Mouse (Mus musculus) cerebral cortex, adult 2 months (tissue): ENCODE data around the gene Gm21969.

Experiments
- WGBS: fragments of 180-500 bp; shearing (Covaris S2); methylation state at CpG from one replicate; pipeline ENCODE4 v1.1.7; 2018; 5-methylcytosine and 5-hydroxymethylcytosine counted together

Gm21969 gene

DNA sequence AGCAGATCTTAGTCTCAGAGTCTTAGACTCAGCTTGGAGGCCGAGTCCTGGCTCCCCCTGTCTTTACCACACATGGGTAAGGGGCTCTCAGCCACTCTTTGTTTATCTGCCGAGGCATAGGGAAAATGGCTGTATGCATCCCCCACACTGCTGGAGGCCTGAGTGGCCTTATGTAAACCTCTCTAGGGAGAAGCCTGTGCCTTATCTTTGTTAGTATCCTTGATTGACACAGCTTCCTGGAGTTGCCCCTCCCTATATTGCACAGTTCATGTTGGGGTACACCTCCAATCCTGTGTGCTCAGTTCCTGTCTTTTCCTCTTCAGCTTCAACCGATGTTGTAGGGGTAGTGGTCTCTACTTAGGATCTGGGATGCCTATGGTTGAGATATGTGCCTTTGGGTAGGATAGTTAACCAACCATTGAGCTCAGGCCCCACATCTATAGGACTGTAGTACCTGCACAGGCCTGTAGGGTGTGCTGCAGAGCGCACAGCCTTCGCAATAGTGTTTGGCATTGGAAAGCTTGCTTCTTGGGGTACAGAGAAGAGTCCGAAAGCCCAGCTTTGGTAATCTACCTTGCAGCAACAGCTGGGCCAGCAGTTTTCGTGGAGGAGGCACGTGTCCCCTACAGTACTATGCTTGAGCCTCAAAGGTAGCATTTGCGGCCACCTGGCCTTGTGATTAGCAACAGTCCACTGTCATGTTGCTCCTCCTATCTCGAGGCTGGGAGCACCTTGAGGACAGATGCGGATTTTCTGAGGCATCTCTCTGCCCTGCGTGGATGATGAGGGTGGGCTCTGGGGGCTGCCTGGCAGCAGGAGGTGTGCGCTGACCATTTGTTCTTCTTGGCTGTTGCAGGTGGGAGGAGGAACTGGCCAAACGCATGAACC is at the start of gene Gm21969:
Gene Gm21969, plus strand, starts transcription at position 830 of the 888 bp plus-strand sequence.
- WGBS, result 59% methylated on average over 14 of the region's 14 CpGs

DNA sequence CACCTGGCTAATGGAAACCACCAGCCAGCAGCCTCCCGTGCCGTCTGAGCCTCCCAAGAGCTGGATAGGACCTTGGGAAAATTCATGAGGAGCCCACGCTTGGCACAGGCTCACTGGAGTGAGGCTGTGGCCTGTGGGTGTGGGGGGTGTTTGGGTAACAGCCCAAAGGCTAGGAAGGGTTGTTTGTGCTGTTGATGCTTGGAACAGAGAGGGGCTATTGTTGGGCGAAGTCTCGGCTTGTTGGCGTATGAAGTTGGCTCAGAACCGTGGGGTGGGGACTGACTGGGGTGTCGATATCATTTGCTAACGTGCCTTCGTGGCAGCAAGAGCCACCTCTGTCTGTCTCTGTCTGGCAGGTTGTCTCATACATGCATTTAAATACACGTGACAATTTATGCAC is 47.8 kb upstream of the Gm21969 start:
- 69% methylated on average over 11 of the region's 11 CpGs for WGBS

DNA sequence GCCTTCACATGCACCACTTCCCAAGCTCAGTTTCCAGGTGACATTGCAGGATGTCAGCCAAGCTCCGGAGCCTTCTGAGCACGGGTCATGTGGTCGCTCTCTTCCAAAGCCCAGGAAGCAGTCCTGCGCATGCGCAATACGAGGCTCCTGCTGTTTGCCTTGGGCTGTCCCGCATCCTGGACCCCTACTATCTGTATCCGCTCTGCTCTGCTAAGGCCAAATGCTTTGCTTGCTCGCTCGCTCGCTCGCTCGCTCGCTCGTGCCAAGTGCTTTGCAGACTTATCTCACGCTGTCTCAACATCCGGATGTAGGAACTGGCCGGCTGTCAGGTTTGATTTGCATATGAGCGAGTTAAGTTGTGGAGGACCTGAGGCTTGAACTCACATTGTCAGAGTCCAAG is 47.0 kb upstream of the Gm21969 start:
- WGBS, result 60% methylated on average over 19 of the region's 19 CpGs

DNA sequence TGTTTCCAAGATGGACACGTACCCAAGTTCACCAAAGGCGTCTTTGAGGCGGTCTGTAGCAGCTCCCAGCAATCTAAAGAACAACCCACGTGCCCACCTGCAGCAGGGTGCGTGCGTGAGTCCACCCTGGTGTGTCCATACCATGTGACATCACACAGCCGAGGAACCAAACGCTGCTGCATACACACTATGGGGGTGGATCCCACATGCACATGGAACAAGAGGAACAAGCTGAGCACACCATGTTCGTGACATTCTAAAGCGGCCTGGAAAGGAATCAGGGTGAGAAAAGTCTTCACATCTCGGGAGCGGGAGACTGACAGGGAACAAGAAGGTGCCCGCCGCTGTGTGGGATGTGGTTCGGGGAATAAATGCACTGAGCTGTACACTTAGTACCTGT is 34.6 kb upstream of the Gm21969 start:
- WGBS, result 66% methylated on average over 15 of the region's 15 CpGs

DNA sequence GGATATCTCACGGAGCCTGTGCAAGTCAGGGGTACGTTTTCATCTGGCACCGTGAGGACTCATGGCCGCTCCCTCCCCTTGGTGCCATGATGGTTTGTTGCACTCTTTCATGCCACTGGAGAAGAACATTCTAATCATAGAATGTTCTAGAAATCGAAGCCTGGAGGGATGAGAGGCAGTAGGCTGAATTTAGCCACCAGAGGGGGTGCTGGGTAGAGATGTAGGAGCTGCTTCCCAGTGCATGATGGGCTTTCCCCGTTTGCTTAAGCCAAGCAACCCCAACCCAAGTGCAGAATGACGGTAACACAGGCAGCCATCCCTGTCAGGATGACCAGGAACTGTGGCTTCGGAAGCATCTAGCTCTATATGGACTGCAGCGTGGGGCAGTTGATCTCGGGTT is 32.2 kb upstream of the Gm21969 start:
- 69% methylated on average over 10 of the region's 10 CpGs for WGBS

DNA sequence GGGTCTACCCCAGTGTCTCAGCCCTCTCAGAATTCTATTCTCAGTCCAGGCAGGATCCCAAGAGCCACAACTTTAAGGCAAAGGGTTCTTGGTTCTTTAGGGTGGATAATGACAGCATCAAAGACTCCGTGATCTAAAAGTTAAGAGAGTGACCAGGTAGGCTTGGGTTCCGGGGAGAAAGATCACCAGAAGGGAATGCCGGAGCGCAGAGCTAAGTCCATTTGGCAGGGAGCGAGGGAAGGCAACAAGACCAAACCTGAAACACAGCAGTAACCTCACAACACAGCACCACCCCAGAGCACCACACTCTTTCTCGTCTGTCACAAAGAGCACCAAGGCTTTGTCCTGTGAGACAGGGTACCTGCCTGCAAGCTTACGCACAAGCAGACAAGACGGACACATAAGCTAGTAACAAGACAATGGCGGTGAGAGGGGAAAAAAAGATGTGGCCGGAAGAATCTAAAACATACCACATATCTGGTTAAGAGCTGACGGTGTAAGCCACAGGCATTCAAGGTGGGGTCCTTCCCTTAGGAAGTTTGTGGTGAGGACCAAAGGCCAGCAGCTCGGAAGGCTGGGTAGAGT is 30.0 kb upstream of the Gm21969 start:
- WGBS, result 95% methylated on average over 12 of the region's 12 CpGs

DNA sequence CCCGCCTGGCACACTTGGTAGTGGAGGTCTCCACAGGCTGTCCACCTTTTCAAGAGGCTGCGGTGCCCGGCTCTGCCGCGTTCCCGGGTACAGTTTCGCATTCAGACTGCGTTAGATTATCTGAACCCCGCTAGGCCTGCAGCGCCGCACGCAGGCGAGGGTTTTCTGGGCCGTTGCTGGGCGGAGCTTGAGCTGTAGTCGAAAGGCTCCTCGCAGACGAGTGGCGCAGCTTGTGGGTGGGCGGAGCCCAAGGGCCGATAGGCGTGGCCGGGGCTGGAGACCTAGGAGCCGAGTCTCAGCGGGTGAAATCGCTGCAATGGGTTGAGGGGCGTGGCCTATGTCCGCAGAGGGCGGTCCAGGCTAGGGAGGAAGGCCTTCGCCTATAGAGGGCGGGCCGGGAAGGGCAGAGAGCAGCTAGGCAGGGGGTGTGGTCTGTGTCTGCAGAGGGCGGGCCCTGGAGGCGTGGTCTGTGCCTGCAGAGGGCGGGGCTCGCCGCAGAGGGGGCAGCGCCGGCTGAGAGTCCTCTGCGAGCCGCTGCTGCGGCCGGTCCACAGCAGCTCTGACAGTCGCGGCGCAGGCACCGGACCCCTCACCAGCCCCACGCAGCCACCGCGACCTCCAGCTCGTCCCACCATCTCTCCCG is 28.7 kb upstream of the Gm21969 start:
- WGBS, result under 1% methylated on average over 40 of the region's 52 CpGs

DNA sequence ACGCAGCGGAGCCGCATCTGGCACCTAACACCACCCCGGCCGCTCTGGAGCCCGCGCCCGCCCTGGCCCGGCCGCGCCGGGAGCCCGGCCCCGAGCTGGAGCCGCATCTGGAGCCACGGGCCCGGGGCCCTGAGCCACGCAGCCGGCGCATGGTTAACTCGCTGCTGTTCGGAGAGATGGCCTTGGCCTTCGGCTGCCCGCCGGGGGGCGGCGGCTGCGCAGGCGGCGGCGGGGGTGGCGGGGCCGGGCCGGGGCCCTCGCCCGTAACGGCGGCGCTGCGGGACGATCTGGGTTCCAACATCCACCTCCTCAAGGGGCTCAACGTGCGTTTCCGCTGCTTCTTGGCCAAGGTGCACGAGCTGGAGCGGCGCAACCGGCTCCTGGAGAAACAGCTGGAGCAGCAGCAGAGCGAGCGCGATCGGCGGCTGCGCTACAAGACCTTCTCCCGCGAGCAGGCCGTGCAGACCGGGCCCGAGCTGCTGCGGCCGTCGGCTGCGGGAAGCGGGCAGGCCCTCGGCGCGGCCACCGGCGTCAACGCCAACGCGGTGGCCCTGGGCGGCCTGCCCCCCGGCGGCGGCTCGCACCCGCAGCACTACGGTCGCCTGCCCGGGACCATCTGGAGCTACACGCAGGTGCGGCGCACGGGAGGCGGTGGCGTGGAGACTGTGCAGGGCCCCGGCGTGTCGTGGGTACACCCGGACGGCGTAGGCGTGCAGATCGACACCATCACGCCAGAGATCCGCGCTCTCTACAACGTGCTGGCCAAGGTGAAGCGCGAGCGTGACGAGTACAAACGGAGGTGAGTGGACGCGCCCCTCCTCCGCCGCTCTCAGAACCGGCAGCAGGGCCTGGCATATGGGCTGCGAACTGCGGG is 27.9 kb upstream of the Gm21969 start:
- WGBS, result under 1% methylated on average over 111 of the region's 111 CpGs

DNA sequence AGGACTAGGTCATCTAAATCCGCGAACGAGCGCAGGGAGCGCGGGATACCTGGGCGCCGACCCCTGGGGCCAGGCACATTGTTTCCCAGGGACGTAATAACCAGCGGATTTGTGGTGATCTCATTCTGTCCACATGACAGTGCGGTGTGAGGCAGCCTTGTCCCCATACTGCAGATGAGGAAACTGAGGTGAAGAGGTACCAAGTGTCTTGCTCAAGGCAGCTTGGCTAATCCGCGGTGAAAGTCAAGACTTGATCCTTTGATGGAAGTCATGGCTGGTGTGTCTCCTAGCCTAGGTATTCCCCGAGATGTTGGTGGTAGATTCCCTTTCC is 27.3 kb upstream of the Gm21969 start:
- WGBS, result 7% methylated on average over 14 of the region's 14 CpGs

DNA sequence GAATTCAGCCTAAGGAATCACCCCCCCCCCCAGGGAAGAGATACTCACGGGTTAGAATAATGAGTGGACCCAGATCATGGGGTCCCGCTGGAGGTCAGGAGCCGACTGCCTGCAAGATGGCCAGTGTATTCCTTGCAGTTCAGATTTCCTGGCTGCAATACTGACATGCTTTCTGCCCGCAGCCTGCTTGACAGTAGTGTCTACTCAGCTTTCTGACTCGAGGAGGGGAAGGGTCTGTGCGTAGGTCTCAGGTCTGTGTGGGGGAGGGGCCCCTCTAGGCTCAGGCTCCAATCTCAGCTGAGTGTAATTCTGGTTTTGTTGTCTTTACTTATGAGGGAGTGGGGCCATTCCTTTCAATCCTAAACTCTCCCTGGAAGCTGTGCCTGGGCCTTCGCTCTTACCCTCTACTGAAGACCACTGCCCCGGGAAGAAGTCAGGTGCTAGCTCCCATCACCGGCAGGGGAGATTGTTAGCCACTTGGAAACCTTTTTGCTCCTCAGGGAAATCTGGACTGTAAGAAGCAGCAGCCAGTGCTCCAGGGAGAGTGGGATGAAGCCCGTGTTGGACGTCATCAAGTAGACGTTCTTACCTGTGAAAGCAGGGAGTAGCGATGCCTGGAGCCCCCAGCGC is 26.6 kb upstream of the Gm21969 start:
- 44% methylated on average over 14 of the region's 14 CpGs for WGBS

DNA sequence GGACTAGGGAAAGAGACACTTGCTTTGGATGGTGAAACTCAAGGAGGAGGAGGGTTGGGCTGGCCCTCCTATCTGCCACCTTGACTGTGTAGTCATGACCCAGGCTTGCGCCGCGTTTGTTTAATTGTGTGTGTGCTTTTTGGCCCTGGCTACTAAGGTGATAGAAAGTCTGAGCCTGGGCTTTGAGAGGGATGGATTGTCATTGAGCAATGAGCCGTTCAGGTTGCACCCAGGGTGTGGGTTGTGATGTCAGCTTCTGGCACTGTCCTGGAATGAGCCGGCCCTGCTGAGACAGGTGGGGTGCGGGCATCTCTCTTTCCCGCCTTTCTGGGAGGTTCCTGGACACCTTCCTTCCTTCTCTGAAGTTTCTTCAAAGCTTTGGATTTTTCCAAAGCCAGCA is 26.0 kb upstream of the Gm21969 start:
- 69% methylated on average over 7 of the region's 7 CpGs for WGBS

DNA sequence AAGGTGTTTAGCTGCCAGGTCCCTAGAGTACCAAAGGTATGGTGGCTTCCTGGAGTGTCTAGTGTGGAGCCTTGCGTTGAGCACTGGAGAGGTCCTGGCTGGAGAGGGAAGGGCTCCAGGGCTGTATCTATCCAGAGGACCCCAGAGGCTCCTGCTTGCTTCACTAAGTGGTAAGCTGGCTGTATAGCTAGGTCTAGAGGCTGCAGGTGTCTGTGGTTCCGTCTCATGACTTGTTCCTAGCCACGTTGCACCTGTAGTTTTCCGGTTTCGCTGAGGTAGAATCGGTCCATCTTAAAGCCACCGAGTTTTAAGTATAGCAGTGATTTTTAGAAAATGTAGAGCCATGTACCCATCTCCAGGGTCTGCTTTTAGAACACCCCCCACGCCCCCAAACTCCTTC is 24.6 kb upstream of the Gm21969 start:
- WGBS, result 77% methylated on average over 8 of the region's 8 CpGs

DNA sequence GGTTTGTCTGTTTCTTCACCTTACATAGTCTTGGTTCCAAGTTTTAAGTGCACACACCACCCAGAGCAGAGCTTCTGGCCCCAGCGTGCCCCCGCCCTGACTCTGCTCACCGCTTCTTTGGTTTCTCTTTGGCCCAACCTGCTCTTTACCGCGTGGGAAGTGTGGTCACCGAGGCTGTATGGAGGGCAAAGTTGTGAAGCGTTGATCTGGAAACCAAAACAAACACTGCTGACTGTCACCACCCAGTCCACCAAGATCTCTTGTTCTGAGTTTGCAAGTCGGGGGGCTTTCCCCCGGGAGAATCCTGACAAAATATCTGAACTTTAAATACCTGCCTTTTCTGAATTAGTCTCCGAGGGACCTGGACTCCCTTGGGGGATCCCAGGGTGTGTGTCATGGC is 24.0 kb upstream of the Gm21969 start:
- WGBS, result 58% methylated on average over 10 of the region's 10 CpGs

DNA sequence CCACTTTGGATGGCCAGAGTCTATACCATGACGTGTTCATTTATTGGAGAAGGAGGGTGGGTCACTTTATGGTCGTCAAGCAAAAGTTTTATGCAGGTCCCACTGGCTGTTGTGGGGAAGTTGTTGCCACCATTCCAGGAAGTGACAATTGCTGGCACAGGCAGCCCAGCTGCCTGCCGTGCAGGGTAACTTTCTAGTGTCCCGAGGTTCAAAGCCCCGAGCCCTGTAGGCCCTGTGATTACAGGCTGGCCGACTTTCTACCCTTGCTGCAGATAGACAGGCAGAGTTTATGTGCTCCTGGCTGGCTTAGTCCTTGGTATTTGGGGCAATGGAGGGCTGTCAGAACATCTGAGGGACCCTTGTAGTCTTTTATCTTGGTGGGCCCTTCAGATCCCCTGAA is 23.5 kb upstream of the Gm21969 start:
- WGBS, result 63% methylated on average over 6 of the region's 6 CpGs

DNA sequence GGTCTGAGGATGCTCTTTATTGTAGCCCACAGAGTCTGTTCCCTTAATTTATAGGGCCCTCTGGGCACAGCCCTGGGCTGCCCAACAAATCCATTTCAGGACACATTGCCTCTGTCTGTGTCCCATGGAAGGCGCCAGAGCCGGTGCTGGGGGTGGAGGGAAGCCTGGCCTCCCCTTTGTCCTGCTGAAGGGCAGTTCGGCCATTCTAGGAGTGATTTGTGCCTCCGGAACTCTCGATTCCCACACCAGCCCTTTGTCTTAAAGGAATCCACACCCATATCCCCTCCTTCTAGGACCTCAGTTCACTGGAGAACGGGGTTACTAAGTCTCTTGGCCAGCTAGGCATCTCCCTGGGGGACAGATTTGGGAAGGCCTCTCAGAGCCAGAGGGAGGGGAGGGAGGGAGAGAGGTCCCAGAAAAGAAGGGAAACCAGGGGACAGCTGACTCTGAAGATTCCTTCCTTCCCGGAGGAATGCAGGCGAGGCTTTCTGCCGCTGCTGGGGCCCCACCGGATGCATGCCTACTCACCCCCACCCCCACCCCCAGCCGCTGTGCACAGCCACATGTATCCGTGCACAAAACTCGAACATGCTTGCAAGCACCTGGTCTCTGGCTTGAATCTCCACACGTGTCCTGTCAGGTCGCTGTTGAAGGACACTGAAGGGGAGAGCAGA is 22.2 kb upstream of the Gm21969 start:
- 23% methylated on average over 15 of the region's 15 CpGs for WGBS

DNA sequence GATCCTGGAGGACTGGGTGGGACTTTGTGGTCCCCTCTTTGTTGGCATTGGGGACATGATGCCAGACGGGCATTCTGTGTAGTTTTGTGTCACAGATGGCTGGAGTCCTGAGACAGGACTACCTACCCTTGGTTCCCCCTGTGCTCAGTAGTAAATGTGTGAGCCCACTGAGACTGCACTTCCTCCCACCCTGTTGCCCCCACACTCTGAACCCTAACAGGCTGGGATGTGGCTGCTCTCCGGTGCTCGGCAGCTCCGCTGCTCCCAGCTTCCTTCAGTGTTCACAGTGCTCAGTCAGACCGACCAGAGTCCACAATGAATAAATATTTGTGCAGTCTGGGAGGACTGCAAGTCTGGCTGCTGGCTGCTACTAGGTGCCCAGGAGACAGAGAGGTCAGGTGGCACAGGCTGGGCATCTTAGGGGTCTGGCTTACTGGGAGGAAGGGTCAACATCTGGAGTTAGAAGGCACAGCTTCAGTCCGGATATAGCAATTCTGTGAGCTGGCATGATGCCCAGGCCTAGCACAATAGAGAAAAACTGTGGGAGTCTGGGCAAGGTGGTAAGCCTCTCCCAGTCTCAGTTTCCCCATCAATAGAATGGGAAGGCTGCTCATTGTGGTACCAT is 21.4 kb upstream of the Gm21969 start:
- WGBS, result 16% methylated on average over 6 of the region's 6 CpGs

DNA sequence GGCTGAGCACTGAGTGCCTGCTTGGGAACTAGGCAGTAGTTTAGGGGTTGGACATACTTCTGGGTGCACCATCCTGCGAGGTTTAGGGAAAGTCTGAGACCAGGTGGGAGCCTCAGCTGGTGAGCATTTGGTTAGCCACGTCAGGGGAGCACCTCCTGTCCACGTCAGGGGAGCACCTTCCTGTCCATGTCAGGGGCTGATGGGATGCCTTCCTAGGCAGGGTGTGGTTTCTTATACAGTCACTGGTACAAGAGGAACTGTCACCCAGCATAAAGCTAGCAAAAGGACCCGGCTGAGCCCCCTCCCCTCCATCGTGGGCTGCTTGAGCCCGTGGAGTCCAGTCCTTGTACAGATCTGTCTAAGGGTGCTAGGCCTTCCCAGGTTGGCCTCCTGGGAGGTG is 20.6 kb upstream of the Gm21969 start:
- WGBS, result 70% methylated on average over 6 of the region's 6 CpGs

DNA sequence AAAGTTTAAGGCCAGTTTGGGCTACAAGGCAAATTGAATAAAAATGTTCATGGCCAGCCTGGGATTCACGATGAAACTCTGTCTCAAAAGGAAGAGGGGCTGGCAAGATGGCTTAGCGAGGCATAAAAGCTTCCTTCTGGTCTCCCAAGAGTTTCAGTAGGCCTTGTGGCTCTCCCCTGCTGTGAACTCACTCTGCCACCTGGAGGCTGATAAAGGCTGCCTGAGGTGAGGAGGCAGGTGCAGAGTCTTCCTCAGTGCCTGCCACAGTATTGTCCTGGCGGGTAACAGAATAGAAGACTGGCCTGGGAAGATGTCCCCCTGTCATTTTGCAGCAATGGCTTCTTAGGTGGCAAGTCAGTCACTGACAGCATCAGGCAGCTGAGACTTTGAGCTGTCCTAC is 20.1 kb upstream of the Gm21969 start:
- 50% methylated on average over 3 of the region's 3 CpGs for WGBS

DNA sequence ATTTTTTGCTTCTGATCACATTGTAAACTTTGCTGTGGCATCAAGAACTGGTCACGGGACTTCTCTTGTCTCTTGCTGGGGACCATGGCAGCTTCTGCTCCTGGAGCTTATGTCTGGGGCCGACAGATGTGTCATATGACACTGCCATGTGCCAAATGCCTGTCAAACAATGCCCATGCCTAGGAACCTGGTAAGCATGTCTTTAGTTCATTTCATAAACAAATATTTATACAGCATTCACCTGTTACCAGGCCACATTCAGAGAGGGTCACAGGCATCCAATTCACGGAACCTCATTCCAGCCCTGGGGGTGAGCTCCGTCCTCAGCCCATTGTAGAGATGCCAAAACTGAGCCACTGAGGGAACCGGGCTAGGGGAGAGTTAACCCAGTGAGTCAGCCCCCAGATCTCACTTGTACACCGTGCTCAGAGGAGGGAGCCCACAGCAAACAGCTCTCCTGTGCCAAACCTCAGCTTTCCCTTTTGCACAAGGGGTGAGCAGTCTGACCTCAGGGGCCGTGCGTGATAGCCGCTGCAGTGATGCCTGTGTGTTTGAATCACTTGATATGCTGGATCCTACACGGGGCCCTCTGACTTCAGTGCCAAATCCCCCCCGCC is 19.2 kb upstream of the Gm21969 start:
- WGBS, result 73% methylated on average over 11 of the region's 11 CpGs

DNA sequence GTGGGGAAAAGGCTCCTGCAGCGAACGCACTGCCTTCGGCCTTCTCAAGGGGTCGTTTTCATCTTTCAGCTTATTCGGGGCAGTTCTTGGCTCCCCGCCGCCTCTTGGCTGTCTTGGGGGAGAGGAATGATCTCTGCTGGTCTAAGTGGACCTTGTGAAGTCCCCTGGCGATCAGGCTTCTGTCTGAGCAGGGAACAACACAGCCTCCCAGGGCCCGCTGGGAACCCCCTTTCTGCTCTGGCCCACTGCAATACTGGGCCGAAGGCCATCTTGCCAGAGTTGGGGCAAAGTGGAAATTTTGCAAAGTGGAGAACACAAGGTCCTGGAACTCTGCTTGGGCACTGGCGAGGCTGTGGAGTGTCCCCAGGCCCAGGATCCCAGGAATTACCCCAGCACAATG is 18.3 kb upstream of the Gm21969 start:
- 59% methylated on average over 11 of the region's 11 CpGs for WGBS
